Mouse (Mus musculus) MEL (cell line): Measurements from ENCODE around the gene Ncapd2.

Source experiments
- POLR2A ChIP-seq, 2 experiments: IDR thresholded peaks; 2 replicates each; pipeline ENCODE4 v1.6.1; 2011 to 2012; ENCODE audit warnings: low read length in 2 of 2, mild to moderate bottlenecking in 2 of 2, control low read depth in 1 of 2, improper control_type of control experiment in 1 of 2, low read depth in 1 of 2, moderate library complexity in 1 of 2; ENCODE audit not compliant: control insufficient read depth in 1 of 2, insufficient read depth in 1 of 2, poor library complexity in 1 of 2
- UBTF ChIP-seq: IDR thresholded peaks from 2 replicates; pipeline ENCODE4 v1.6.1; 2012; ENCODE audit warnings: low read depth, mild to moderate bottlenecking, inconsistent platforms, low read length, improper control_type of control experiment, moderate library complexity, borderline replicate concordance; ENCODE audit not compliant: insufficient read depth

- TF ChIP-seq UBTF (no peak), POLR2A (IDR thresholded peaks at IDR 0.05; ENCODE audit: control insufficient read depth in 1 of 2, insufficient read depth in 1 of 2, low read depth in 1 of 2, low read length in 2 of 2, poor library complexity in 1 of 2) (no peak; a peak in 1 of 4 replicates)
Observed at GRCm38 (mm10) chr6:125166861-125167650, 24.4 kb downstream of the Ncapd2 start.
